Mouse (Mus musculus) kidney, postnatal 14 days (tissue): ENCODE results near the gene Galp.
"Not testable (repeated sequence)": the region's sequence is repeated elsewhere in the genome, so short reads cannot be mapped to it uniquely, and the experiment has no call there.

Source experiments
- DNase-seq: peaks from one replicate; pipeline ENCODE4 v3.0.0; 2022; ENCODE audit warnings: mixed read lengths

The Galp gene

DNA sequence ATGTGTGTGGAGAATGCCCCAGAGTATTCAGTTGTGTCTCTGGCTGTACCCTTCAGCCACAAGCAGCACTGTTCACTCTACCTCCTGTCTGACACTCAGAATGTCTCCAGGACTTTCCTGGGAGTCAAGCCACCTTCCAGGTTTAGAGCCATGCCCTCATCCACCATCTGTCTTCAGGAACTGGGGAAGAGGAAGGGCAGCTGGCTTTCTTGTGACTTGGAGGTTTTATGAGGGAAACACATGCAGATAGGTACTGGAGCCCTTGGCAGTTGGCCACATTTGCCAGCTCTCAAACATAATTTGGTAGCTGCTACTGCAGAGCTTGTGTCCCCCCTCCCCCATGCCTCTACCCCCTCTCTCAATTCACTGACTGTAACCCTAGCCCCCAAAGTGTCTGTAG lies 17.9 kb upstream of the Galp start:
- no peak for DNase-seq

GRCm38 (mm10) chr7:6182882-6183281 lies 14.0 kb upstream of the Galp start:
- DNase-seq = no peak

DNA sequence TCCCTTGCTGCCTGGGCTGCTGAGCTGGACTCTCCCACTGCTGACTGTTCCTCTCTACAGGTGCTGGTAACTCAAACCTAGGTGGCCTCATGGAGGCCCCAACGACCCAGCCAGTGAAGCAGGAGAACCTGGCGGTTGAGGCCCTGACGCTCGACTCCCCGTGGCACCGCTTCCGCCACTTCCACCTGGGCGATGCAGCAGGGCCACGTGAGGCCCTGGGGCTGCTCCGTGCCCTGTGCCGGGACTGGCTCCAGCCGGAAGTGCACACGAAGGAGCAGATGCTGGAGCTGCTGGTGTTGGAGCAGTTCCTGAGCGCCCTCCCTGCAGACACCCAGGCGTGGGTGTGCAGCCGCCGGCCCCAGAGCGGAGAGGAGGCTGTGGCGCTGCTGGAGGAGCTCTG lies 13.1 kb upstream of the Galp start:
- peak; percentile 30 for DNase-seq

DNA sequence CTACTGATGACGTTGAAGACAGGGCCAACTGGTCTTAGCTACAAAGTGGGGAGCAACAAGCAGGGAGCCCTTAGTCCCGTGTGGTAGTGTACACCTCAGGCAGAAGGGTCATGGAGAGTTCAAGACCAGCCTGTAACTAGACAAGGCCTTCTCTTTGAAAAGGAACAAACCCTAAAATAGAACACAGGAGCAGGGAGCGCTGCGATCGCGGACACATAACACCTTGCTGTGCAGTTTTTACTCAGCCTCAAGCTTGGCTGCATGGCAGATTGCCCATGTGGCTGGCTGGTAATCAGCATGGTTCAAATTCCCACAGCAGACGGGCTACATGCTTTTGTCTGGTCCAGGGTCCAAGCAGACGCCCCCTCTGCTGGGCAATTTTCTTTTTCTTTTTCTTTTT lies 12.4 kb upstream of the Galp start:
- peak; percentile 69 for DNase-seq

DNA sequence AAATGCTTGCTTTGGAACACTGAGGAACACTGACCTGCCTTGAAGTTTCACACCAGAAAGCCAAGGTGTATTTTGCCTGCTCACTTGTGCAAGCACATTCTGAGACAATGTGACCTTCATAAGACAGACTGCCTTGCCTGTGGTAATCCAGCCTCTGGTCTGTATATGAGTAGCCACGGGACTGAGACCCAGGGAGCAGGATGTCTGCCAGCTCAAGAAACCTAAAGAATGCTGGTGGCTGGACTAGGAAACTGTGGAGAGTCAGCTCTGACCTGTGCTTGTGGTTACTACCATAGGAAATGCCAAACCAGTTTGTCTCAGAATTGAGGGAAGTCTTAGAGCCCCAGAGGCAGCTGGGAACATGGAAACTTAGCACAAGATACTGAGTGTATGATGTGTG lies 11.5 kb upstream of the Galp start:
- no peak for DNase-seq

DNA sequence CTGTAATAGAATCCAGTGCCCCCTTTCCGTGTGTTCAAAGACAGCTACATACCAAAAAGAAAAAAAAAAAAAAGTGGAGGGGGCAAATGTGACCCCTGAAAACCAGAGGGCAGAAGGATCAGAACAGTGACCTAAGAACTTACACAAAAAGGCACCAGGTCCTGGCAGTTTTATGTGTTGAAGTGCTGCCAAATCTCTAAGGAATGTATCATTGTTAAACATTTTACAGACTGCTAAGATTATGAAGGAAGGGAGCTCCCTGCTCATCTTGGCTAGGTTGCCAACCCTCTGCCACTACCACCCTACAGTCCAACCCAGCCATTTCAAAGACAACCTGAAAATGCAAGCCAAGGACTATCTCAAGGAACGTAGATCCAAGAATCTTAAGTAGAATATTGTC lies 10.7 kb upstream of the Galp start:
- no peak for DNase-seq

- DNase-seq = peak; percentile 26
Observed at GRCm38 (mm10) chr7:6186756-6187155, 10.1 kb upstream of the Galp start.

- DNase-seq = no peak
Observed at GRCm38 (mm10) chr7:6189542-6189941, 7.3 kb upstream of the Galp start.

DNA sequence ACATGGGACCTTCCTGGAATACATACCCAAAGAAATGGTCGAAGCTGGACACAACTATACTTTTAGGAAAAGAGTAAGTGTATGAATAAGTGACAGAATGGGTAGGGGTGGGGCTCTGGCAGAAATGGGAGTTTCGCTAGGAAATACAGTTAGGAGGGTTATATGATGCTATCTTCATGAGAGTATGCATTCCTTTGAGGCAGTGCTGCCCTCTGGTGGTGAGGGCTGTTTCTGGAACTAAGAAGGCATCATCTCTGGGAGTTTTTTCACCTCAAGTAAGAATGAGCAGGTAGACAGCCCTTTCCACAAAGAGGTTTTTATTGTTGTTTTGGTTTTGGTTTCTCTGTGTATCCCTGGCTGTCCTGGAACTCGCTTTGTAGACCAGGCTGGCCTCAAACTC lies 5.5 kb upstream of the Galp start:
- DNase-seq = peak; percentile 83

GRCm38 (mm10) chr7:6194129-6194528 lies 2.8 kb upstream of the Galp start:
- DNase-seq = peak; percentile 64

DNA sequence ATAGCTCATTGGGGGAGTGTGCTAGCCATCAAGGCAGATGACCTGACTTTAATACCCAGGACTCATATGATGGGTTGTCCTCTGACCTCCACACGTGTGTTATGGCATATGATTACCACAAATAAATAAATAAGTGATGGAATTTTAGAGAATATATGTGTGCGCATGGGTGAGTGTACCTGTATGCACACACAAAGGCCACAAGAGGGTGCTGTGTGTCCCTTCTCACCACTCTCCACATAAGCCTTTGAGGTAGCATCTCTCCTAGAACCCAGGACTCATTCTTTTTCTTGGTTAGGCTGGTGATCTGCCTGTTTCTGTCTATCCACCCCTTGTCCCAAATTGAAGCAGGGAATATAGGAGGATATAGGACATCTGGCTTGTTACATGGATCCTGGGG lies 1.1 kb upstream of the Galp start:
- no peak for DNase-seq

GRCm38 (mm10) chr7:6204200-6204599 lies 7.3 kb downstream of the Galp start:
- no peak for DNase-seq

DNA sequence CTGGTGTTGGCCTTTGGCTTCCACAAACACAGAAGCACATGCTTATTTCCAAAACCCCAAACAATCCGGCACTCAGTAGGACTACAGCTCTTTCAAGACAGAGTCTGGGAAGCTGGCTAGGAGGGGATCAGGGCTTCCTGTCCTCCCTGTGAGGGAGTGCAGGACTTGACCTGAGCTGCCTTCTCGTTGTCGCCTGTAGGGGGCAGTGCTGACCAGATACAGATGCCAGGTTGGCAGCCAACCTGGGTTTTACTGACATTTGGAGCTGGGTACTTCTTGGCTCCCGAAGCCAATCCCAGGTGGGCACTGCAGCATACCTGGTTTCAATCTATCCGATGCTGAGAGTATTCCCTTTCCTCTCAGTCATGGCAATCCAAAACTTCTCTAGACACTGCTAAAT lies 16.3 kb downstream of the Galp start:
- DNase-seq = peak; percentile 16

DNA sequence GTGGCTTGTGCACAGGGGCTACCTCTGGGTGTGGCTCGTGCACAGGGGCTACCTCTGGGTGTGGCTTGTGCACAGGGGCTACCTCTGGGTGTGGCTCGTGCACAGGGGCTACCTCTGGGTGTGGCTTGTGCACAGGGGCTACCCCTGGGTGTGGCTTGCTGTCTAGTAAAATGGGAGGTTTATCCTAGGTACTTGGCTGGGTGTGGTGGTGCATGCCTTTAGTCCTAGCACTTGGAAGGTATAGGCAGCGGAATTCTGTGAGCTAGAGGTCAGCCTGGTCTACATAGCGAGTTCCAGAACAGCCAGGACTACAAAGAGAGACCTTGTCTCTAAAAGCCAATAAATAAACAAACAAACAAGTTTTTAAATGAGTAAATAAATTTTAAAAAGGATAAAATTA lies 17.8 kb downstream of the Galp start:
- DNase-seq = not testable (repeated sequence)

DNA sequence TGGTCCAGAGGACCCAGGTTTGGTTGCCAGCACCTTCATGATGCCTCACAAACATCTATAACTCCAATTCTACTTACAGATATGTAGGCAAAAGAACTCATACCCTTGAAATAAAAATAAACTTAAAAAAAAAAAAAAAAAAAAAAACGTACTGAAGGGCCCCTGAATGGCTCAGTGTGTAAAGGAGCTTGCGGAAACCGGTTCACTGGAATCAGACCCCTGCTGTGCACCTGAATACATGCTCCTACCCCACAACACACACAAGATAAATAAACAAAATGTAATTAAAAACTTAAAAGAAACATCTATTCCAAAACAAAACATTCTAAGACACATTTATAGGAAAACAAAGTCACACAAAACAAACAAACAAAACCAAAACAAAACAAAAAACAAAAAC lies 23.3 kb downstream of the Galp start:
- DNase-seq = no peak

- DNase-seq = no peak
Observed at GRCm38 (mm10) chr7:6221978-6222377, 25.1 kb downstream of the Galp start, which contains the start of gene Zscan5b. TSS of gene Zscan5b (plus strand) at chr7:6222278.

GRCm38 (mm10) chr7:6228491-6228890 lies 31.6 kb downstream of the Galp start:
- DNase-seq = peak; percentile 12

DNA sequence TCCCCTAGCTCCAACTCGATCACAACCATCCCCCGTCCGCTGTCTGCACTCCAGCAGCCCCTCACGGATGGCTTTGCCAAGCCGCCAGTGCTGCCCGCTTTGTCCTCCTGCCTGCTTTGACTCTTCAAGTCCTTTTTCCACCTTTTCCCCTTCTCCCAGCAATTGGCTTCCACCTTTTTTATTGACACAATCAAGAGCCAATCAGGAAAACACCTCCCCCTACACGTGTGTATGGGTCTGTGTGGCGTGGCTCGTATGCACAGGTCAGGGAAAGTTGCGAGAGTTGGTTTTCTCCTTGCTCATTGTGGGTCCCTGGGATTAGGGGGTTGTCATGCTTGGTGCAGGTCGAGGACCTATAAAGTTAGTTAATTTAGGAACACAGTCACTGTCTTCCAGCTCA lies 42.9 kb downstream of the Galp start:
- DNase-seq = no peak

- DNase-seq = peak; percentile 43
Observed at GRCm38 (mm10) chr7:6240841-6241425, 44.0 kb downstream of the Galp start.

- no peak for DNase-seq
Observed at GRCm38 (mm10) chr7:6244361-6245292, 47.7 kb downstream of the Galp start.

GRCm38 (mm10) chr7:6252410-6252809 lies 55.5 kb downstream of the Galp start, which contains the start of gene Epp13:
TSS of gene Epp13 (plus strand) at chr7:6252710.
- DNase-seq = no peak

- DNase-seq = no peak
Observed at GRCm38 (mm10) chr7:6254451-6254850, 57.6 kb downstream of the Galp start.

DNA sequence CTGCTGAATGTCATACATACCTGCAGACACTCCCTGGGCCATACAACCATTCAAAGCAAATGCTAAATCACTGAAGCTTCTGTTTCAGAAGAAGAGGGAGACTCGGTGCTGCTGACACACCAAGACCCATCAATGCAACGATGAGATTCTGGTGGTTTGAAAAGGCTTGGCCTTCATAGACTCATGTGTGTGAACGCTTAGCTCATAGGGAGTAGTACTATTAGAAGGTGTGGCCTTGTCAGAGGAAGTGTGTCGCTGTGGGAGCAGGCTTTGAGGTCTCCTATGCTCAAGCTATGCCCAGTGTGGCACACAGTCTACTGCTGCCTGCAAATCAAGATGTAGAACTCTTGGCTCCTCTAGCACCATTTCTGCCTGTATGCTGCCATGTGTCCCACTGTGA lies 60.5 kb downstream of the Galp start:
- DNase-seq = no peak
